Mouse (Mus musculus) bone marrow, adult 2 months (tissue): ENCODE data around the gene Pcbd2.

Experiments
- CTCF ChIP-seq: fragments of 200-500 bp; IDR thresholded peaks from 2 replicates; pipeline ENCODE4 v1.5.1; 2011; ENCODE audit warnings: low read length, control low read depth; ENCODE audit not compliant: control insufficient read depth, insufficient read depth
- POLR2A ChIP-seq: fragments of 200-500 bp; IDR thresholded peaks from 2 replicates; pipeline ENCODE4 v1.6.1; 2011; ENCODE audit warnings: low read depth, mild to moderate bottlenecking, control low read depth, low read length, borderline replicate concordance; ENCODE audit not compliant: control insufficient read depth

DNA sequence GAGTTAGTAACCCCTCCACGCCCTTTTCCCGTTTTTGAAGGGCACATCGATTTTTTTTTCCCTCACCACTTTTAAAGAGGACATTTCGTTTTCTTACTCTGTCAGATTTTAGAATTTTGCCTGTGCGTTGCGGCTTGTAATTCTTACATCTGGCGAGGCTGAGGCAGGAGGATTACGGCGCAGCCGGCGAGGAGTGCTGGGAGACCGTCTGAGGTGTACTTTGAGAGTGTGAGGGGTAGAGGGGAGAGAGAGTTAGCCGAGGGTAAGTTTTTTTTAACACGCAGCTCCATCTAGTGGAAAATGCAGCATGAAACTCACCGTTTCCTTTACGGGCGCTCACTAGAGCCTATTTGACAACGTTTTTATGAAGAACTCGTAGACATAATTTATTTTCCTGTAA, 671 bp downstream of the Pcbd2 start:
- TF ChIP-seq CTCF: 0 out of 2 replicates have a peak, but pooled peaks have one; percentile 28
- TF ChIP-seq POLR2A: peak; percentile 57; the same call in 1 of the 2 replicates
